Mouse (Mus musculus): ENCODE results near the gene 2610001J05Rik. TPM values are rescaled to one million over a fixed set of nuclear protein-coding genes. Genes with fewer than 3 reads are reported as not detected.

The 2610001J05Rik gene
- polyA plus RNA-seq, 1 experiment from 2014 or later, result 98.9 TPM

Other genes starting within 250 kb of the 2610001J05Rik start
- gene Bmt2, start 193.6 kb downstream of the 2610001J05Rik start, polyA plus RNA-seq (2015; fragmentation: Nextera tagmentation; extraction: Ambion mirVana), result 24.2 and 24.3 TPM in 2 replicates
- 60.2 and 65.0 TPM in 2 replicates for gene Gpr85, start 31.6 kb downstream of the 2610001J05Rik start, polyA plus RNA-seq (2015; fragmentation: Nextera tagmentation; extraction: Ambion mirVana)

All from forebrain, embryonic 13.5 days (tissue).